Mouse (Mus musculus) G1E (cell line): ENCODE data around the gene Edem1. TPM values are rescaled to one million over a fixed set of nuclear protein-coding genes. Genes with fewer than 3 reads are reported as not detected.

ENCODE experiments used
- ATAC-seq: 2 replicates; pipeline ENCODE4 v1.8.0; 2016; ENCODE audit warnings: mild to moderate bottlenecking; ENCODE audit not compliant: insufficient number of reproducible peaks, poor library complexity, low FRiP score, severe bottlenecking; ENCODE audit errors: extremely low read depth
- DNase-seq: peaks from one replicate; pipeline ENCODE4 v3.0.0; 2012; ENCODE audit warnings: low spot score
- H3K27me3 ChIP-seq: 2 replicates; pipeline ENCODE4 v1.6.1; 2012; ENCODE audit warnings: mild to moderate bottlenecking, low read length, inconsistent platforms; ENCODE audit not compliant: insufficient read depth
- H3K36me3 ChIP-seq: replicated peaks from 2 replicates; pipeline ENCODE3; 2012; ENCODE audit warnings: mild to moderate bottlenecking, inconsistent platforms
- H3K4me1 ChIP-seq: 2 replicates; pipeline ENCODE4 v1.6.1; 2012; ENCODE audit warnings: low read depth, low read length, inconsistent platforms, mixed read lengths; ENCODE audit not compliant: insufficient read depth
- H3K4me3 ChIP-seq: 2 replicates; pipeline ENCODE4 v1.5.1; 2012; ENCODE audit warnings: low read depth, mild to moderate bottlenecking, inconsistent platforms, low read length, moderate library complexity, mixed read lengths
- H3K9me3 ChIP-seq: replicated peaks from 2 replicates; pipeline ENCODE4 v1.6.1; 2012; ENCODE audit warnings: inconsistent platforms
- CTCF ChIP-seq: IDR thresholded peaks from 2 replicates; pipeline ENCODE4 v1.5.1; 2012; ENCODE audit warnings: low read depth, low read length, inconsistent platforms, mixed read lengths
- GATA1 ChIP-seq: IDR thresholded peaks from 2 replicates; pipeline ENCODE4 v1.6.1; 2012; ENCODE audit warnings: borderline replicate concordance, low read length, inconsistent platforms, mixed read lengths
- GATA2 ChIP-seq: IDR thresholded peaks from 2 replicates; pipeline ENCODE4 v1.6.1; 2012; ENCODE audit warnings: low read depth, low read length, inconsistent platforms, borderline replicate concordance
- POLR2AphosphoS5 ChIP-seq: IDR thresholded peaks from 2 replicates; pipeline ENCODE4 v1.6.1; 2012; ENCODE audit warnings: low read depth, low read length, inconsistent platforms; ENCODE audit not compliant: insufficient replicate concordance
- TAL1 ChIP-seq: conservative IDR thresholded peaks from 2 replicates; pipeline ENCODE4 v1.6.1; 2012; ENCODE audit warnings: low read depth, low read length, inconsistent platforms, mixed read lengths
- polyA plus RNA-seq: library from polyadenylated mRNA; stranded (reverse); fragments of >175 nt; gene quantifications from 2 replicates; pipeline ENCODE4 v1.2.3, GENCODE M21; 2012
- total RNA-seq, 2 experiments: library from RNA; stranded (forward) in 1 of 2; stranded (reverse) in 1 of 2; fragments of 200-1000 nt in 1 of 2; fragments of >200 nt in 1 of 2; fragmentation: Nextera tagmentation in 1 of 2; gene quantifications; 2 replicates each; pipeline ENCODE4 v1.2.3; 2014 to 2017

The Edem1 gene
- total and polyA plus RNA-seq, 3 experiments: 9.6 to 79.5 (median 66.1) TPM

- H3K36me3 ChIP-seq: peaks cover 49% of the 10 kb centered on the region
- no peaks in the 10 kb centered on the region for H3K27me3 ChIP-seq
- H3K4me3 ChIP-seq: no peak overlapping the region
- no peak for DNase-seq
- no peak for ATAC-seq
- H3K9me3 ChIP-seq: no peaks in the 10 kb centered on the region
- peaks cover 15% of the 10 kb centered on the region; the same call in 1 of the 2 replicates for H3K4me1 ChIP-seq
- TF ChIP-seq POLR2AphosphoS5: no peak
- TF ChIP-seq CTCF: no peak
- no peak for TF ChIP-seq TAL1
- TF ChIP-seq GATA2: no peak
- TF ChIP-seq GATA1: no peak
Observed at GRCm38 (mm10) chr6:108810237-108810636, 18.2 kb upstream of the Edem1 start.

- ATAC-seq (no peak), DNase-seq (no peak)
- no peak overlapping the region for H3K4me3 ChIP-seq
- TF ChIP-seq GATA1 (no peak), TAL1 (no peak), GATA2 (no peak), CTCF (no peak), POLR2AphosphoS5 (no peak)
- peaks cover 16% of the 10 kb centered on the region; the same call in 1 of the 2 replicates for H3K4me1 ChIP-seq
- no peaks in the 10 kb centered on the region for H3K9me3 ChIP-seq
- peaks cover 58% of the 10 kb centered on the region for H3K36me3 ChIP-seq
- H3K27me3 ChIP-seq: no peaks in the 10 kb centered on the region
Observed at GRCm38 (mm10) chr6:108812134-108812533, 16.3 kb upstream of the Edem1 start.

GRCm38 (mm10) chr6:108817510-108817909 is 10.9 kb upstream of the Edem1 start:
- H3K4me3 ChIP-seq: no peak overlapping the region
- H3K36me3 ChIP-seq: peaks cover 88% of the 10 kb centered on the region
- TF ChIP-seq GATA2 (no peak), GATA1 (no peak), POLR2AphosphoS5 (no peak), TAL1 (no peak), CTCF (no peak)
- no peaks in the 10 kb centered on the region for H3K27me3 ChIP-seq
- peaks cover 5% of the 10 kb centered on the region; the same call in 1 of the 2 replicates for H3K4me1 ChIP-seq
- DNase-seq (no peak), ATAC-seq (no peak)
- H3K9me3 ChIP-seq: no peaks in the 10 kb centered on the region

- Histone ChIP-seq H3K4me1 (peaks cover 26% of the 10 kb centered on the region), H3K27me3 (no peaks in the 10 kb centered on the region), H3K36me3 (peaks cover 64% of the 10 kb centered on the region), H3K4me3 (no peak overlapping the region), H3K9me3 (no peaks in the 10 kb centered on the region)
- ATAC-seq (no peak), DNase-seq (no peak)
- TF ChIP-seq CTCF: no peak
- TF ChIP-seq POLR2AphosphoS5: no peak
- no peak for TF ChIP-seq GATA1
Observed at GRCm38 (mm10) chr6:108824816-108825545, 3.5 kb upstream of the Edem1 start.

GRCm38 (mm10) chr6:108826070-108826469 is 2.4 kb upstream of the Edem1 start:
- H3K4me1 ChIP-seq: peaks cover 31% of the 10 kb centered on the region
- no peaks in the 10 kb centered on the region for H3K27me3 ChIP-seq
- no peak for TF ChIP-seq GATA2
- no peak for TF ChIP-seq CTCF
- TF ChIP-seq POLR2AphosphoS5: no peak
- no peak for TF ChIP-seq GATA1
- no peak for TF ChIP-seq TAL1
- DNase-seq: no peak
- H3K36me3 ChIP-seq: peaks cover 55% of the 10 kb centered on the region
- ATAC-seq: no peak
- H3K4me3 ChIP-seq: no peak overlapping the region
- H3K9me3 ChIP-seq: no peaks in the 10 kb centered on the region

- peaks cover 48% of the 10 kb centered on the region for H3K36me3 ChIP-seq
- TF ChIP-seq CTCF: no peak
- no peak for TF ChIP-seq GATA1
- H3K9me3 ChIP-seq: no peaks in the 10 kb centered on the region
- no peaks in the 10 kb centered on the region for H3K27me3 ChIP-seq
- peaks cover 41% of the 10 kb centered on the region for H3K4me1 ChIP-seq
- ATAC-seq: no peak
- H3K4me3 ChIP-seq: peak overlapping the region; percentile 95
- DNase-seq: no peak
Observed at GRCm38 (mm10) chr6:108827336-108827920, 1.0 kb upstream of the Edem1 start.

GRCm38 (mm10) chr6:108828872-108829271 is 431 bp downstream of the Edem1 start:
- H3K9me3 ChIP-seq: no peaks in the 10 kb centered on the region
- DNase-seq (peak; percentile 22), ATAC-seq (no peak)
- H3K4me3 ChIP-seq: peak overlapping the region; percentile 95
- TF ChIP-seq GATA1 (no peak), POLR2AphosphoS5 (no peak), CTCF (no peak), TAL1 (no peak), GATA2 (no peak)
- H3K36me3 ChIP-seq: peaks cover 43% of the 10 kb centered on the region
- H3K27me3 ChIP-seq: no peaks in the 10 kb centered on the region
- peaks cover 55% of the 10 kb centered on the region for H3K4me1 ChIP-seq
